Mouse (Mus musculus) heart, postnatal 0 days (tissue): Measurements from ENCODE around the gene S100g. TPM values are rescaled to one million over a fixed set of nuclear protein-coding genes. Genes with fewer than 3 reads are reported as not detected.

Source experiments
- ATAC-seq: fragments of 200-750 bp; cut with Nextera tagmentation; 2 replicates; pipeline ENCODE4 v1.8.0; 2017; ENCODE audit warnings: low read depth, moderate number of reproducible peaks, moderate library complexity; ENCODE audit not compliant: insufficient read depth
- DNase-seq: peaks from one replicate; pipeline ENCODE4 v3.0.0-alpha.2; 2016; ENCODE audit warnings: low spot score
- H3K27ac ChIP-seq: fragments of 300-500 bp; sonication (generic); 2 replicates; pipeline ENCODE4 v1.5.1; 2014; ENCODE audit warnings: low read depth, mild to moderate bottlenecking
- H3K27me3 ChIP-seq: fragments of 300-500 bp; sonication (generic); 2 replicates; pipeline ENCODE4 v1.6.1; 2014; ENCODE audit warnings: low read length, mixed read lengths; ENCODE audit not compliant: control insufficient read depth, insufficient read depth
- H3K36me3 ChIP-seq: fragments of 300-500 bp; sonication (generic); replicated peaks from 2 replicates; pipeline ENCODE4 v1.6.1; 2014; ENCODE audit warnings: low read length, mixed read lengths; ENCODE audit not compliant: control insufficient read depth, insufficient read depth
- H3K4me1 ChIP-seq: fragments of 300-500 bp; sonication (generic); 2 replicates; pipeline ENCODE4 v1.6.1; 2014; ENCODE audit warnings: antibody characterized with exemption; ENCODE audit not compliant: control insufficient read depth, insufficient read depth
- H3K4me2 ChIP-seq: fragments of 300-500 bp; sonication (generic); 2 replicates; pipeline ENCODE4 v1.6.1; 2014; ENCODE audit warnings: low read depth, mild to moderate bottlenecking, low read length, moderate library complexity
- H3K4me3 ChIP-seq: fragments of 300-500 bp; sonication (generic); 2 replicates; pipeline ENCODE4 v1.5.1; 2014; ENCODE audit warnings: low read depth, low read length
- H3K9ac ChIP-seq: fragments of 300-500 bp; sonication (generic); replicated peaks from 2 replicates; pipeline ENCODE4 v1.6.1; 2014; ENCODE audit warnings: low read depth, low read length, mixed read lengths
- H3K9me3 ChIP-seq: fragments of 300-500 bp; sonication (generic); replicated peaks from 2 replicates; pipeline ENCODE4 v1.6.1; 2016; ENCODE audit warnings: low read length; ENCODE audit not compliant: control insufficient read depth
- CTCF ChIP-seq: IDR thresholded peaks from 2 replicates; pipeline ENCODE4 v1.5.1; 2016; ENCODE audit warnings: antibody characterized with exemption, control low read depth, low read depth
- EP300 ChIP-seq: IDR thresholded peaks from 2 replicates; pipeline ENCODE4 v1.6.1; 2016; ENCODE audit warnings: antibody characterized with exemption, low read depth
- WGBS: fragments of 180-500 bp; shearing (Covaris S2); extraction: QIAGEN DNeasy Blood & Tissue Kit; methylation state at CpG from one replicate; pipeline ENCODE4 v1.1.7; 2014; 5-methylcytosine and 5-hydroxymethylcytosine counted together
- polyA plus RNA-seq: library from polyadenylated mRNA; unstranded; fragments of >200 nt; fragmentation: Nextera tagmentation; extraction: Ambion mirVana; gene quantifications from 2 replicates; pipeline ENCODE4 v1.2.1, GENCODE M21; 2015
- total RNA-seq: library from RNA; depleted of rRNA; stranded (reverse); fragments of >200 nt; gene quantifications from 2 replicates; pipeline ENCODE4 v1.2.3, GENCODE M21; 2014; ENCODE audit warnings: low replicate concordance

S100g gene
- total and polyA plus RNA-seq, 2 experiments from 2014 or later, result 0.36 TPM; not detected in 1

DNA sequence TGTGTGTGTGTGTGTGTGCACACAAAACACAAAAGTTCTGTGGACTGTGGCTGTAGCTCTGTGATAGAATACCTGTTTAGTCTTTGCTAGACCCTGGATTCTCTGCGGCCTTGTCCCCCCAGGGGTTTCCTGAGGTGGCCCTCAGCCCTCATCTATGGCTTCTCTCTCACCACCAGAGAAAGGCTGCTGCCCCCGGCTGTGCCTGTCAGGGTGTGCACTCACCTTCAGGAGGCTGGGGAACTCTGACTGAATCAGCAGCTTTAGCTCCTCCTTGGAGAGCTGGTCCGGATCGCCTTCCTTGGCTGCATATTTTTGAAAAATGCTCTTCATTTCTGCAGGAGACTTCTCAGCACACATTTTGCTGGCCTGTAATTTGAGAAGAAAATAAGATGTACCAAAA, 559 bp downstream of the S100g start:
- no peak for ATAC-seq
- H3K27me3 ChIP-seq, result no peaks in the 10 kb centered on the region
- no peak overlapping the region for H3K9ac ChIP-seq
- H3K4me2 ChIP-seq, result no peak overlapping the region
- no peak overlapping the region for H3K4me3 ChIP-seq
- no peak for TF ChIP-seq EP300
- no peak for TF ChIP-seq CTCF
- no peaks in the 10 kb centered on the region for H3K36me3 ChIP-seq
- no peaks in the 10 kb centered on the region for H3K4me1 ChIP-seq
- DNase-seq, result no peak
- no peaks in the 10 kb centered on the region for H3K9me3 ChIP-seq
- 52% methylated on average over 4 of the region's 4 CpGs for WGBS
- H3K27ac ChIP-seq, result no peak overlapping the region

- WGBS, result 68% methylated on average over 3 of the region's 3 CpGs
- TF ChIP-seq EP300, result no peak
- no peak for TF ChIP-seq CTCF
- no peak for ATAC-seq
These were observed 6.5 kb downstream of the S100g start for GRCm38 (mm10) chrX:162957921-162958320.

GRCm38 (mm10) chrX:162949811-162950439, 14.5 kb downstream of the S100g start:
- DNase-seq, result peak; percentile 27
- no peaks in the 10 kb centered on the region for H3K27me3 ChIP-seq
- no peaks in the 10 kb centered on the region for H3K36me3 ChIP-seq
- no peaks in the 10 kb centered on the region for H3K4me1 ChIP-seq
- H3K9ac ChIP-seq, result no peak overlapping the region
- TF ChIP-seq CTCF (peak; percentile 60), EP300 (no peak)
- no peak overlapping the region for H3K4me3 ChIP-seq
- H3K9me3 ChIP-seq, result no peaks in the 10 kb centered on the region
- WGBS, result 33% methylated on average over 3 of the region's 3 CpGs
- no peak for ATAC-seq
- H3K27ac ChIP-seq, result no peak overlapping the region
- no peak overlapping the region for H3K4me2 ChIP-seq

More at GRCm38 (mm10) chrX:162957921-162958320, 6.5 kb downstream of the S100g start:
- no peak for DNase-seq
- no peak overlapping the region for H3K27ac ChIP-seq
- no peaks in the 10 kb centered on the region for H3K27me3 ChIP-seq
- no peak overlapping the region for H3K9ac ChIP-seq
- H3K4me3 ChIP-seq, result no peak overlapping the region
- no peaks in the 10 kb centered on the region for H3K4me1 ChIP-seq
- H3K36me3 ChIP-seq, result no peaks in the 10 kb centered on the region
- H3K9me3 ChIP-seq, result no peaks in the 10 kb centered on the region
- H3K4me2 ChIP-seq, result no peak overlapping the region

GRCm38 (mm10) chrX:162942027-162942426, 22.4 kb downstream of the S100g start:
- H3K4me1 ChIP-seq, result no peaks in the 10 kb centered on the region
- no peak overlapping the region for H3K9ac ChIP-seq
- H3K27me3 ChIP-seq, result no peaks in the 10 kb centered on the region
- H3K36me3 ChIP-seq, result 0 out of 2 replicates have a peak, but pooled peaks cover 3% of the 10 kb centered on the region
- no peaks in the 10 kb centered on the region for H3K9me3 ChIP-seq
- 92% methylated on average over 1 of the region's 1 CpGs for WGBS
- no peak overlapping the region for H3K27ac ChIP-seq
- DNase-seq, result no peak
- no peak for ATAC-seq
- H3K4me2 ChIP-seq, result no peak overlapping the region
- H3K4me3 ChIP-seq, result no peak overlapping the region
- TF ChIP-seq EP300 (no peak), CTCF (no peak)

GRCm38 (mm10) chrX:162931467-162931866, 32.9 kb downstream of the S100g start:
- H3K4me3 ChIP-seq, result no peak overlapping the region
- no peak overlapping the region for H3K9ac ChIP-seq
- 88% methylated on average over 2 of the region's 2 CpGs for WGBS
- no peaks in the 10 kb centered on the region for H3K4me1 ChIP-seq
- TF ChIP-seq EP300, result no peak
- no peak for TF ChIP-seq CTCF
- ATAC-seq (no peak), DNase-seq (no peak)
- H3K27me3 ChIP-seq, result no peaks in the 10 kb centered on the region
- peaks cover 20% of the 10 kb centered on the region for H3K36me3 ChIP-seq
- H3K9me3 ChIP-seq, result no peaks in the 10 kb centered on the region
- no peak overlapping the region for H3K27ac ChIP-seq
- H3K4me2 ChIP-seq, result no peak overlapping the region
